Mouse (Mus musculus) lung, embryonic 14.5 days (tissue): ENCODE results near the gene Gm26938. TPM values are rescaled to one million over a fixed set of nuclear protein-coding genes. Genes with fewer than 3 reads are reported as not detected.

Experiments
- ATAC-seq: fragments of 200-750 bp; cut with Nextera tagmentation; 2 replicates; pipeline ENCODE4 v1.8.0; 2017; ENCODE audit warnings: mild to moderate bottlenecking, moderate TSS enrichment, moderate library complexity; ENCODE audit not compliant: insufficient read depth
- DNase-seq: peaks from one replicate; pipeline ENCODE4 v3.0.0-alpha.2; 2015
- H3K27ac ChIP-seq: fragments of 300-500 bp; sonication (generic); 2 replicates; pipeline ENCODE4 v1.5.1; 2014; ENCODE audit warnings: low read depth, mild to moderate bottlenecking, moderate library complexity
- H3K27me3 ChIP-seq: fragments of 300-500 bp; sonication (generic); 2 replicates; pipeline ENCODE4 v1.6.1; 2014; ENCODE audit warnings: low read length, control low read depth; ENCODE audit not compliant: insufficient read depth
- H3K36me3 ChIP-seq: fragments of 300-500 bp; sonication (generic); 2 replicates; pipeline ENCODE4 v1.6.1; 2014; ENCODE audit warnings: control low read depth; ENCODE audit not compliant: insufficient read depth
- H3K4me1 ChIP-seq: fragments of 300-500 bp; sonication (generic); 2 replicates; pipeline ENCODE4 v1.6.1; 2014; ENCODE audit warnings: antibody characterized with exemption, control low read depth; ENCODE audit not compliant: insufficient read depth
- H3K4me2 ChIP-seq: fragments of 300-500 bp; sonication (generic); 2 replicates; pipeline ENCODE4 v1.6.1; 2014; ENCODE audit warnings: mild to moderate bottlenecking
- H3K4me3 ChIP-seq: fragments of 300-500 bp; sonication (generic); 2 replicates; pipeline ENCODE4 v1.5.1; 2014; ENCODE audit warnings: low read depth, low read length
- H3K9ac ChIP-seq: fragments of 300-500 bp; sonication (generic); 2 replicates; pipeline ENCODE4 v1.6.1; 2014
- H3K9me3 ChIP-seq: fragments of 300-500 bp; sonication (generic); 2 replicates; pipeline ENCODE4 v1.6.1; 2016; ENCODE audit warnings: low read depth, low read length, control low read depth
- CTCF ChIP-seq: IDR thresholded peaks from 2 replicates; pipeline ENCODE4 v1.5.1; 2016; ENCODE audit warnings: antibody characterized with exemption, low read depth
- WGBS: fragments of 180-500 bp; shearing (Covaris S2); extraction: QIAGEN DNeasy Blood & Tissue Kit; methylation state at CpG from one replicate; pipeline ENCODE4 v1.1.7; 2014; 5-methylcytosine and 5-hydroxymethylcytosine counted together
- polyA plus RNA-seq: library from polyadenylated mRNA; unstranded; fragments of >200 nt; fragmentation: Nextera tagmentation; extraction: Ambion mirVana; gene quantifications from 2 replicates; pipeline ENCODE4 v1.2.1, GENCODE M21; 2014

The Gm26938 gene
- not detected in 2 replicates for polyA plus RNA-seq

DNA sequence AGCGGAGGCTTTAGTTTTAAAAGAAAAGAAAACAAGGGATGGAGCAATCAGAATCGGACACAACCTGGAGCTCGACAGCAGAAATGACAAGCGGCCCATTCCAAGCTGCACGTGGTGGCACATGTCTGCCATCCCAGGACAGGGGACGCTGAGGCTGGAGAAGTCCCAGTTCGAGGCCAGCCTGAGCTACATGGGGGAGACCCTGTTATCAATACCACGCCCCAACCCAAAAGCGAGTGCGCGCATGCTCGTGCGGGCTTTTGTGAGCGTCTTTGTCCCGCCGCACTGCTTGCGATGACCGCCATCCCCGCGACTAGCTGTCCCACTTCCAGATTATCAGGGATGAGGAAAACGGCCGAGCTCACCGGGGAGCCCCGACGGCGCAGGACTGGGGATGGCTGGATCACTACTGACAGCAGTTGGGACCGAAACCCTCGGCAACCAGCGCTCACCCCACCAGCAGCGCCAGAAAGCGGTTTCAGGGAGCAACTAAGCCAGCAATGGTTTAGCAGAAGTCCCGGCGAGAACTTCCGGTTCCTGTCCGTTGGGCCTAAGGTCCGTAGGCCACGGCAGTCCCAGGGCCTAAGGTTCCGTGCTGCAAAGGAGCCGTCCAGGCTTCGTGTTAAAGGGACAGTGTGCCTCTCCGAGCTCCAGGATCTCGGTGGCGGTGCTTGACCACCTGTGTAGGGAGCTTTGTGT, at the start of gene Gm26938, which contains the start of gene Psmg3:
Gm26938 (minus strand) TSS at position 51 of the 699 bp plus-strand sequence.
Psmg3 (minus strand) TSS at position 529 of the 699 bp plus-strand sequence.
- no peaks in the 10 kb centered on the region for H3K27me3 ChIP-seq
- peak; percentile 92 for DNase-seq
- peak; percentile 90 for ATAC-seq
- peaks cover 31% of the 10 kb centered on the region; the same call in 1 of the 2 replicates for H3K36me3 ChIP-seq
- 0 out of 2 replicates have a peak, but pooled peaks cover 5% of the 10 kb centered on the region for H3K4me1 ChIP-seq
- peak within 1 kb of the TSS; percentile 95 for H3K4me2 ChIP-seq
- H3K27ac ChIP-seq = peak within 1 kb of the TSS; percentile 50; the same call in 1 of the 2 replicates
- no peak for TF ChIP-seq CTCF
- H3K4me3 ChIP-seq = peak within 1 kb of the TSS; percentile 89
- H3K9me3 ChIP-seq = no peaks in the 10 kb centered on the region
- under 1% methylated on average over 43 of the region's 43 CpGs for WGBS
- peak within 1 kb of the TSS; percentile 79 for H3K9ac ChIP-seq

GRCm38 (mm10) chr5:139871526-139871925, 45.3 kb upstream of the Gm26938 start:
- no peaks in the 10 kb centered on the region for H3K27me3 ChIP-seq
- H3K4me1 ChIP-seq = no peaks in the 10 kb centered on the region
- no peak for TF ChIP-seq CTCF
- no peak for DNase-seq
- H3K4me3 ChIP-seq = no peak overlapping the region
- H3K36me3 ChIP-seq = no peaks in the 10 kb centered on the region
- H3K9me3 ChIP-seq = no peaks in the 10 kb centered on the region
- no peak for ATAC-seq
- no peak overlapping the region for H3K27ac ChIP-seq
- 70% methylated on average over 1 of the region's 1 CpGs for WGBS
- no peak overlapping the region for H3K9ac ChIP-seq
- no peak overlapping the region for H3K4me2 ChIP-seq

- H3K36me3 ChIP-seq = no peaks in the 10 kb centered on the region
- 14% methylated on average over 4 of the region's 4 CpGs for WGBS
- no peak overlapping the region for H3K4me2 ChIP-seq
- TF ChIP-seq CTCF = no peak
- DNase-seq (no peak), ATAC-seq (no peak)
- H3K27me3 ChIP-seq = no peaks in the 10 kb centered on the region
- H3K9ac ChIP-seq = no peak overlapping the region
- no peak overlapping the region for H3K27ac ChIP-seq
- H3K4me1 ChIP-seq = no peaks in the 10 kb centered on the region
- H3K4me3 ChIP-seq = no peak overlapping the region
- no peaks in the 10 kb centered on the region for H3K9me3 ChIP-seq
Measured at GRCm38 (mm10) chr5:139870886-139871285, 44.7 kb upstream of the Gm26938 start.

DNA sequence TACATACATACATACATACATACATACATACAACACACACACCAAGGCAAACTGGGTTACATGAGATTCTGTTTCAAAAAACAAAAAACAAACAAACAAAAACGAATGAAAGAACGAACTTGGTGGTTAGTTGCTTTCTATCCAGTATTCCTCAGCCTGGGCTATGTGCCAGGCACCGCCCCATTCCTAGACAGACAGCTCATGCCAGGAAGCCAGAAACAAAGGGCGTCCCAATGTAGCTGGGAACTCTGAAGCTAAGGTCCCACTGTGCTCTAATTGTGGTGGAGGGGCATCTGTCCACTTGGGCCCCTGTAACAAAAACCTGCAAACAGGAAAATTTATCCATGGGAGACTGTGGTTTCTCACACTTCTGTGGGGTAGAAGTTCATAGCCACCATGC, 36.6 kb upstream of the Gm26938 start:
- Histone ChIP-seq H3K9ac (no peak overlapping the region), H3K36me3 (no peaks in the 10 kb centered on the region)
- WGBS = 38% methylated on average over 4 of the region's 4 CpGs

DNA sequence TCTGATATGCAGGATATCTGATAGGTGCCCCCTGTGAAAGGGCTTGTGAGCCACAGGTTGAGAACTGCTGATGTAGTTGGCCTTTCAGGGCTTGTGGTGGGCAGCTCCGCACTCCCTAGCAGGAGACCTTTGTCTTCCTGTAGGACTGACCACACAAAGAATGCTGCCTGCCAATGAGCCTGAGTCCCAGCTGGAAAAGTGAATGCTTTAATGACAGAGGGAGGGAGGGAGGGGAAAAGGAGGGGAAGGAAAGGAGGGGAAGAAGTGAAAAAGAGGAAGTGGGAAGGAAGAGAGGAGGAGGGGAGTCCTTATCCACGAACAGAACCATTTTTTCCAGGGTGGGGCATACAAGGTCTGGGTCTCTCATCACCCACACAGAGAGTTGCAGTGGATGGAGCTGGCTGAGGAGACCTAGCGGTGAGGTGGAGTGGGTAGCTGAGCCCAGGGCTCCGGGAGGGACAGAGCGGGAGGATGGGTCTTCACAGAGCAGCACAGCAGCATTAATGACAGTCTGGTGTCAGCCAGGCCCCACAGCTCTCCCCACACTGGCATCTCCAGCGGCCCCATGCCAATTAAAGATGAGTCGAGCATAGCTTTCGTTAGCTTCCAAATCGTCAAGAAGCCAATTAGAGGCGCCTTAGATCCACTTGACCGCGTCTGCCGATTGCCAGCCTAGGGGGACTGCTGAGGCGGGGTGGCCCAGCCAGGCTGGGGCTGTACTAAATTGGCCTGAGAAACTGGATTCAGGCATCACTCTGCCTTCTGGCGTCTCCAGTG, 34.3 kb upstream of the Gm26938 start:
- no peaks in the 10 kb centered on the region for H3K36me3 ChIP-seq
- H3K27ac ChIP-seq = no peak overlapping the region
- WGBS = 58% methylated on average over 15 of the region's 15 CpGs
- H3K27me3 ChIP-seq = no peaks in the 10 kb centered on the region
- H3K9ac ChIP-seq = no peak overlapping the region
- no peaks in the 10 kb centered on the region for H3K4me1 ChIP-seq
- no peak for TF ChIP-seq CTCF
- DNase-seq (no peak), ATAC-seq (no peak)
- H3K4me3 ChIP-seq = no peak overlapping the region
- H3K9me3 ChIP-seq = no peaks in the 10 kb centered on the region
- no peak overlapping the region for H3K4me2 ChIP-seq

More for the DNA sequence above, 36.6 kb upstream of the Gm26938 start:
- TF ChIP-seq CTCF = no peak
- no peak for ATAC-seq
- no peak overlapping the region for H3K4me2 ChIP-seq
- no peaks in the 10 kb centered on the region for H3K27me3 ChIP-seq
- H3K27ac ChIP-seq = no peak overlapping the region
- DNase-seq = peak; percentile 85
- H3K4me1 ChIP-seq = no peaks in the 10 kb centered on the region
- H3K4me3 ChIP-seq = no peak overlapping the region
- H3K9me3 ChIP-seq = no peaks in the 10 kb centered on the region

DNA sequence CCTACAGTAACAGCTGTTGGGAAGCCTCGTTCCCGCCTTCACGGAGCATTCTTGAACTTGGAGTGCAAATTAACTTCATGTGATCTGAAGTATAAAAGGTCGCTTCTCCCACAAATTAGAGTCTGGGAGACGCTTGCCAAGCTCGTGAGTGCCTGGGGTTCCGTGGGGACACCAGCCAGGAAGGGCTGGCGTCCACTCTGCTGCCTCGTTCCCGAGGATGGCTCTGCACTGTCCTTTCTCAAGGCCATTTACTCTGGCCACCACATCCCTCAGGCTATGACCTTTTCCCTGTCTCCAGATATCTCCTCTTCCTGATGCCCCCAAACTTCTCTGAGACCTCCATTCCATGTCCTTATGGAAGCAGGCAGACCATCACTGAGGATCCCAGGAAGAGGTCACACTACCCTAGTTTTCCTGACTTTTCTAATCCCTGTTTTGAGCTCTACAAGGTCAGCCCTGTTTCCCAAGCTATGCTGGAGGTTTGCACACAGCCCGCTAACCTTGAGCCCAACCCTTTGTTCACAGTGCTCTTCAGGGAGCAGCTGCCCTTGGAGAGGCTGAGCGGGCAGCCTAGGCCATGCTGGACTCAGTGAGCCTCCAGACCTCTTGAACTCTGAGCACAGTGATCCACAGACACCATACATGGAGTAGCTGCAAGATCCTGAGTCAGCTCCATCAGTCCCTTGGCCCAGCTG, 23.6 kb upstream of the Gm26938 start:
- Histone ChIP-seq H3K4me3 (no peak overlapping the region), H3K27me3 (no peaks in the 10 kb centered on the region), H3K9me3 (0 out of 2 replicates have a peak, but pooled peaks cover 4% of the 10 kb centered on the region), H3K9ac (no peak overlapping the region), H3K4me1 (no peaks in the 10 kb centered on the region), H3K36me3 (no peaks in the 10 kb centered on the region), H3K27ac (no peak overlapping the region), H3K4me2 (no peak overlapping the region)
- no peak for TF ChIP-seq CTCF
- ATAC-seq = no peak
- 71% methylated on average over 12 of the region's 12 CpGs for WGBS
- no peak for DNase-seq
